ENCODE assay signal across 8 mouse cellular contexts in the genomic region with DNA sequence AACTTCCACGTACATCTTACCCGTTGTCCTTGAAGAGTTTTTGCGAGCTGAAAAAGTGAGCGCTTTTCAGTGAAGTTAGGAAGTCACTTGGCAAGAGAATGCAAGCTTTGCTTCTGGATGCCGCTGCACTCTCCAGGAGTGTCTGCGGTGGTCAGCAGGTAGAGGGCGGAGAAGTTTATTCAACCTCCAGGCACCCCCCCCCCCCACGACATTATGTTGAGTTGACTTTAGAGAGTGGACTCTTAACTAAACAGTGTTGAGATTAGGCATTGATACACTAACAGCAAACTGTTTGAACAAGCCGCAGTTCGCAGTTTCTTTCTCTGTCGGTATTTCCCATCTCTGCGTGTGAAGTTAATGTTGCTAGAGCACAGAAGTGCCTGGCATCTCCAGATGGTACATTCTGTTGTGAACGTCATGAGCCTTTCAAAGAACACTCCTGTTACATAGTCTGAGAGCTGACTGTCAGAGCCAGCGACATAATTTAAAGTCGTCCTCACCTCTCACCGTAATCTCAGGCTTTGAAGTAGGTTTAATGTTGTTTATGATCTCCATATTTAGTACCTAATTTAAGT. TPM values are rescaled to one million over a fixed set of nuclear protein-coding genes. Genes with fewer than 3 reads are reported as not detected.
DNase-seq lines count a peak whose midpoint lies in the region; ATAC-seq and TF ChIP-seq lines count a peak whose summit lies in the region.

No protein-coding gene starts in this region.

- TF ChIP-seq EP300 in liver, embryonic 14.5 days (IDR thresholded peaks at IDR 0.05; ENCODE audit: low read depth): no peak

- peak overlapping the region; percentile 66 for H3K4me3 ChIP-seq in cerebellum, adult 2 months (replicated peaks; ENCODE audit: insufficient read depth, low read depth, low read length)
- peak overlapping the region; percentile 73 for H3K4me3 ChIP-seq in spleen, adult 2 months (ENCODE audit: extremely low read depth, insufficient read depth, insufficient read length)
- peak overlapping the region; percentile 71 for H3K4me3 ChIP-seq in liver, embryonic 14.5 days (ENCODE audit: insufficient read depth in 1 of 2, low read depth in 2 of 2, low read length in 2 of 2)
- H3K4me3 ChIP-seq in stomach, embryonic 16.5 days (replicated peaks; ENCODE audit: low read length): peak overlapping the region; percentile 97

- TF ChIP-seq POLR2A in cerebellum, adult 2 months (IDR thresholded peaks at IDR 0.05; ENCODE audit: borderline replicate concordance, insufficient read depth, low read length): no peak
- TF ChIP-seq POLR2A in spleen, adult 2 months (IDR thresholded peaks at IDR 0.05; ENCODE audit: low read depth, low read length): no peak; the same call in 1 of the 2 replicates

- peak in 1 of 2 experiments; percentile 14 for DNase-seq in cerebellum, adult 2 months
- DNase-seq in cerebellum, postnatal 4 days (ENCODE audit: low spot score in 2 of 2): no peak
- no peak for DNase-seq in spleen, adult 2 months (ENCODE audit: low read depth in 1 of 2, low spot score in 2 of 2)
- DNase-seq in spleen, postnatal 36 days (ENCODE audit: low spot score in 2 of 2): no peak
- DNase-seq in liver, embryonic 14.5 days (ENCODE audit: low read depth in 3 of 3, low spot score in 3 of 3): peak in 1 of 3 experiments; percentile 11
- no peak for DNase-seq in spleen, adult 12 weeks (ENCODE audit: low spot score)

- H3K27ac ChIP-seq in cerebellum, adult 2 months (ENCODE audit: insufficient read depth, low read length): no peak overlapping the region
- H3K27ac ChIP-seq in spleen, adult 2 months (ENCODE audit: insufficient read depth, low read length): peak overlapping the region; percentile 88
- no peak overlapping the region for H3K27ac ChIP-seq in liver, embryonic 14.5 days
- no peak overlapping the region for H3K27ac ChIP-seq in stomach, embryonic 16.5 days (ENCODE audit: low read length)

- no peaks in the 10 kb centered on the region for H3K27me3 ChIP-seq in cerebellum, adult 2 months (ENCODE audit: control insufficient read depth, insufficient read depth, low read length)
- no peaks in the 10 kb centered on the region for H3K27me3 ChIP-seq in spleen, adult 2 months (ENCODE audit: control insufficient read depth, insufficient read depth, low read length)
- H3K27me3 ChIP-seq in liver, embryonic 14.5 days (ENCODE audit: control insufficient read depth, insufficient read depth, low read length): no peaks in the 10 kb centered on the region
- H3K27me3 ChIP-seq in stomach, embryonic 16.5 days (ENCODE audit: control insufficient read depth, insufficient read depth, low read length): no peaks in the 10 kb centered on the region

- TF ChIP-seq CTCF in cerebellum, adult 2 months (IDR thresholded peaks at IDR 0.05; ENCODE audit: borderline replicate concordance, insufficient read depth, low read depth, low read length): no peak
- TF ChIP-seq CTCF in spleen, adult 2 months (IDR thresholded peaks at IDR 0.05; ENCODE audit: extremely low read depth, insufficient read depth, insufficient read length, insufficient replicate concordance): no peak
- no peak for TF ChIP-seq CTCF in liver, embryonic 14.5 days (IDR thresholded peaks at IDR 0.05; ENCODE audit: low read depth)

- H3K4me2 ChIP-seq in liver, embryonic 14.5 days (ENCODE audit: low read depth): peak overlapping the region; percentile 93
- H3K4me2 ChIP-seq in stomach, embryonic 16.5 days (ENCODE audit: low read depth, low read length): peak overlapping the region; percentile 98

- no peaks in the 10 kb centered on the region for H3K9me3 ChIP-seq in liver, embryonic 14.5 days (ENCODE audit: control insufficient read depth, low read length)
- no peaks in the 10 kb centered on the region for H3K9me3 ChIP-seq in stomach, embryonic 16.5 days (replicated peaks; ENCODE audit: control insufficient read depth, low read length)

- H3K36me3 ChIP-seq in spleen, adult 2 months (ENCODE audit: control insufficient read depth, insufficient read depth, low read length): no peaks in the 10 kb centered on the region
- H3K36me3 ChIP-seq in liver, embryonic 14.5 days (replicated peaks; ENCODE audit: control insufficient read depth, insufficient read depth, low read depth): no peaks in the 10 kb centered on the region
- no peaks in the 10 kb centered on the region for H3K36me3 ChIP-seq in stomach, embryonic 16.5 days (ENCODE audit: control insufficient read depth, insufficient read depth, low read length)

- H3K4me1 ChIP-seq in cerebellum, adult 2 months (ENCODE audit: control insufficient read depth, insufficient read depth, low read length): peaks cover 11% of the 10 kb centered on the region; the same call in 1 of the 2 replicates
- H3K4me1 ChIP-seq in spleen, adult 2 months (ENCODE audit: control insufficient read depth, insufficient read depth, insufficient read length): peaks cover 37% of the 10 kb centered on the region; the same call in 1 of the 2 replicates
- H3K4me1 ChIP-seq in liver, embryonic 14.5 days (replicated peaks; ENCODE audit: control insufficient read depth in 2 of 2, insufficient read depth in 2 of 2, low read length in 1 of 2): peaks cover 3 to 13% of the 10 kb centered on the region in 2 experiments; a peak in 2 of 4 replicates
- peaks cover 41% of the 10 kb centered on the region for H3K4me1 ChIP-seq in stomach, embryonic 16.5 days (ENCODE audit: control insufficient read depth, insufficient read depth, low read length)

- WGBS in cerebellum, adult 2 months: 12% methylated on average over 16 of the region's 16 CpGs
- 10% methylated on average over 16 of the region's 16 CpGs for WGBS in spleen, adult 2 months
- 22% methylated on average over 16 of the region's 16 CpGs for WGBS in liver, embryonic 14.5 days (ENCODE audit: insufficient replicate concordance)
- WGBS in stomach, embryonic 16.5 days: 8% methylated on average over 16 of the region's 16 CpGs

- peak; percentile 20 for ATAC-seq in inflammation-experienced regulatory T-cells, adult 6 months
- no peak for ATAC-seq in liver, embryonic 14.5 days (ENCODE audit: insufficient read depth)
- ATAC-seq in stomach, embryonic 16.5 days (ENCODE audit: insufficient read depth, low FRiP score): no peak

- H3K9ac ChIP-seq in liver, embryonic 14.5 days (replicated peaks): peak overlapping the region; percentile 77
- peak overlapping the region; percentile 98 for H3K9ac ChIP-seq in stomach, embryonic 16.5 days (ENCODE audit: low read length)

RNA-seq across cellular contexts. Expression of gene Ubac2, which starts 0.9 kb away (rescaled TPM):
- polyA plus RNA-seq in cerebellum, adult 2 months (2012; rRNA removed): 44.4 and 45.6 TPM in 2 replicates
- 45.3 and 61.2 TPM in 2 replicates for polyA plus RNA-seq in spleen, adult 2 months (2012; rRNA removed)
- polyA plus RNA-seq in inflammation-experienced regulatory T-cells, adult 6 months (2017; shearing (Covaris generic)): 10 to 100 TPM; 47.9 to 88.3 (median 78.9) TPM
- 9.4 and 10.1 TPM in 2 replicates for polyA plus RNA-seq in liver, embryonic 14.5 days (2012; rRNA removed)
- 16.4 TPM in 2 replicates for polyA plus RNA-seq in liver, embryonic 14.5 days (2014; fragmentation: Nextera tagmentation; extraction: Ambion mirVana)
- polyA plus RNA-seq in stomach, embryonic 16.5 days (2015; fragmentation: Nextera tagmentation; extraction: Ambion mirVana): 54.9 and 57.4 TPM in 2 replicates

RNA-seq across cellular contexts. Expression of gene Gpr18, which starts 36.2 kb away (rescaled TPM):
- polyA plus RNA-seq in cerebellum, adult 2 months (2012; rRNA removed): 0.06 TPM in 1 of 2 replicates, not detected in the other
- 91.9 and 111 TPM in 2 replicates for polyA plus RNA-seq in spleen, adult 2 months (2012; rRNA removed)
- polyA plus RNA-seq in inflammation-experienced regulatory T-cells, adult 6 months (2017; shearing (Covaris generic)): 10 to 100 TPM; 51.6 to 79.6 (median 77.9) TPM
- 0.08 and 0.12 TPM in 2 replicates for polyA plus RNA-seq in liver, embryonic 14.5 days (2012; rRNA removed)
- 0.17 TPM in 1 of 2 replicates, not detected in the other for polyA plus RNA-seq in liver, embryonic 14.5 days (2014; fragmentation: Nextera tagmentation; extraction: Ambion mirVana)
- polyA plus RNA-seq in stomach, embryonic 16.5 days (2015; fragmentation: Nextera tagmentation; extraction: Ambion mirVana): 0.26 and 0.35 TPM in 2 replicates

Comparison
In these comparisons a context has a peak if more than half of its experiments do, and no peak if none do; other contexts are left out.
1. RNA of gene Gpr18, which starts 36.2 kb away (polyA plus RNA-seq): 91.9 to 111 TPM in spleen, adult 2 months and 51.6 to 79.6 TPM in inflammation-experienced regulatory T-cells, adult 6 months; 0.26 to 0.35 TPM in stomach, embryonic 16.5 days, 0.08 to 0.17 TPM in liver, embryonic 14.5 days and 0.06 TPM in cerebellum, adult 2 months; every median in the first group is over 10 times any median in the second.
2. Peak in every context shown above with its lines, with median percentiles within 50 percentile points of each other: H3K4me3 ChIP-seq.